Mouse (Mus musculus) retina, postnatal 7 days (tissue): ENCODE results near the gene Sacs.

Experiments used
- DNase-seq: peaks from one replicate; pipeline ENCODE4 v3.0.0-alpha.2; 2012; ENCODE audit warnings: low read depth, low spot score

Gene Sacs

DNA sequence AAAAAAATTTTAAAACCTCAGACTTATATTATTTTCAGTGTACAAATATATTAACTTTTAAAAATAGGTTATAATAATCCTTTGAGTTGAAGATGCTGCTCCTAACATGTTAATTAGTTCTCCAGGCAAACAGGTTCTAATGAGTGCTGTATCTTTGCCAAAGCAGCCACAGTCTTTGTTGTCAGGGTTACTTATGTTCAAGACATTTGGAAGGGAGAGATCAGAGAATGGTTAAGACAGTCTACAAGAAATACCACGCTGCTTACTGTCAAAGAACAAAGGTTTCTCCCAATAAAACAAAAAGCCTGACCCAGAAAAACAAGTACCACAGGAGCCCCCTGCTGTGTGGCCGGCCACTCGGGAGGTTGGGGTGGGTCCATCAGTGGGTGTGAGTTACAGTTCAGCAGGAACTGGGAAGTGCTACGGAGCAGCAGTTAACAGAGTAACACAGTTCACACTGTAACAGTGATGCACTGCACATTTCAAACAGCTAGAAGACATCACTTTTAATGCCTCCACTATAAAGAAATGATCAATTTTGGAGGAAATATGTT, 98.9 kb downstream of the Sacs start:
- no peak for DNase-seq

DNA sequence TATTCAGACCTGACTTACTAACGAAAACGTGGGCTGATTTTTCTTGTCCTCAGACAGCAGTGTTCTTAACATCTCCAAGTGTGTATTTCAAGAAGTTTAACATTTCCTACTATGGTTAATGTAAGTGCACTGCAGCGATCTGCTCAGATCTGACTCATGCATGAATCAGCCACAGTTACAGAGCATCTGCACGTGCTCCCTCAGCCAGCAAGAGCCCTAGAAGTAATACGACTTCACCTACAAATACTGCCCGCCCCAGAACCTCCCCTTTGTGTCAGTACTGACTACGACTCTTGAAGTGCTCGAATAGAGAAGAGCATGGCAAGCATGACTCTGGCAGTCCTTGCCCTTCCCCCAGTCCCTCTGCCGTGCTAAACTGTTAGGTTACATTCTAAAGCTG, 100.5 kb downstream of the Sacs start:
- DNase-seq: no peak

GRCm38 (mm10) chr14:61242611-61243010, 104.4 kb downstream of the Sacs start:
- DNase-seq: no peak

GRCm38 (mm10) chr14:61246444-61246843, 108.2 kb downstream of the Sacs start:
- no peak for DNase-seq

DNA sequence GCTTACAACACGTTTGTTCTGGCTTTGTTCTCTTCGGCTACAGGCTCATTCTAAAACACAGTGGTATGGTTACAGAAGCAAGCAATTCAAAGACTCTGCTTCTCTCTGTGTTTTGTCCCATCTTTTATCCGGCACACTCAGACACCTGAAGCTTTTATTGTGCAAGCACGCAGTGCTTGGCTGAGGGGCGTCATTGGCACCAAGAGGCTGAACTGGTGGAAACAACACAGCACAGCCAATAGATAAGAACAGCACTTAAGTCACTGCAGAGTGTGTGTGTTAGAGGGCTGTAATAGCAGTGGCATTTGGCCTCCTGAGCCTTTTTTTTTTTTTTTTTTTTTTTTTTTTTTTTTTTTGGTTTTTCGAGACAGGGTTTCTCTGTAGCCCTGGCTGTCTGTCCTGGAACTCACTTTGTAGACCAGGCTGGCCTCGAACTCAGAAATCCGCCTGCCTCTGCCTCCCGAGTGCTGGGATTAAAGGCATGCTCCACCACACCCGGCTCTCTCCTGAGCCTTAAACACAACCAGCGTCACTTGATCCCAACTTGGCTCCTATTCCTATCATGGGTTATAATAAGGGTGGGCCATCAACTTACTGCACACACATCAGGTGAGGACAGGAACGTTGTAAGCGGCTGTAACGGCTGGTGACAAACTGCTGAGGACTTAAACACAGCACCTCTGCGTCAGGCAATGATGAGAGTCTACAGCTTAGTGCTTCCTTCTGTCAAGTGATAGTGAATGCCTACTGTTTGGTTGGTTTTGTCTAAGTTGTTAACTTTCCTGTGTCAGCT, 114.5 kb downstream of the Sacs start:
- no peak for DNase-seq

- DNase-seq: no peak
Measured at GRCm38 (mm10) chr14:61258352-61258751, 120.1 kb downstream of the Sacs start, which contains the start of gene Sgcg. Gene Sgcg, minus strand, starts transcription at chr14:61258490.

- no peak for DNase-seq
Measured at GRCm38 (mm10) chr14:61259084-61259483, 120.8 kb downstream of the Sacs start.

DNA sequence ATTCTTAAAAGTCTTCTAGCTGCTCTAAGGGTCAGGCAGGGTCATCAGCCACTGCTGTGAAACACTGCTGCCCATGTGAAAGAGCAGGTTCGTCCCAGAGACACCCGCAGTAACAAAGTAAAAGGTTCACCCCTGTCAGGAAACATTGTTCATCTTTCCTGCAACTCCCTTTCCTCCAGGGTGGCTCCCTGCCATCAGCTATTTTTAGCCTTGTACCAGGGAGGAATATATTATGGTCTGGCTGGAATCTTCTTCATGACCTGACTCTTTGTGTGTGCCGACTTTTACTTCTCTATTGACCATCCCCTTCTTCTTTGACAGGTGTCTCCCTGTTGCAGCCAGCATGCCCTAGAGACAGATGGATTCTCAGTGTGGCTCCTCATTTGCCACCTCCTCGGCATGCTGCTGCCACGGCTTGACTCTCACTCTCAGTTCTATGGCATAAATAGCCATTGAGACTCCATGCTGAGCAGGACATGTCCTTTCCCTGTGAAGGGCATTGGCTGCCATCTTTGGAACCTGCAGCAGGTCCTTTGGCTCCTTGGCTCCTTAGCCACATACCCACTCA, 129.7 kb downstream of the Sacs start:
- no peak for DNase-seq

DNA sequence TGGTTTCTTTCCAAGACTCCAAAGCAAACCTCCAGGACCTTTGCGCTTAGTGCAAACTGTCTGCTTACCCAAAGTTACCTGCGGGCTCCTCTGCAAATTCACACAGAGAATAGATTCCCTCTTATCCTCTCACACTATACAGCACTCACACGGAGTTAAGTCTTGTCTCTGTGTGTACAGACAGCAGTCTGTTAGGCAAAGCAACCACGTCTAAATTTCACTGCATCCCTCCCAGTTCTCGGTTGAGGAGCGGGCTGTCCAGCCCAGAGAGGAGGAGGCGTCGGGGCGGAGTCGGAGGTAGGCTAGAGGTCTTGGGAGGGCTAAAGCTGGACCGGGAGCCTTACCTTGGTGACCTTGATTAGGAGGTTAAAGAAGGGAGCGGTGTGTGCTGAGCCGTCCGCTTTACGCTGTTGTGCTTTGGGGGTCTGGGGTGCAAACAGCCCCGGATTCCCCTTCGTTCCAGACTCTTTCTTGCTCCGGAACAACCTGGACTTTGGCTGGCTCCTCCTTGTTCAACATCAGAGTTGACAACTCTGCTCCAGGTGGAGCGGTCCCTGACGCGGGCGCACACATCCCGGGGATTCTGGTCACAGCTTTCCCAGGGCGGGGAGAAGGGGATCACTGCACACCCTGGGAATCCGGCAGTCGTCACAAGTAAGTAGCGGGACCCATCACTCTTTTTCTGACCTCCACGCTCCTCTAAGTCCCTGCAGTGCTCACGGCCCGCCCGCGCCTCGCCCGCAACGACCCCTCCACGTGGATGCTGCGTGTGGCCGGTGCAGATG, 136.3 kb downstream of the Sacs start:
- no peak for DNase-seq

- DNase-seq: peak; percentile 14
Measured at GRCm38 (mm10) chr14:61277285-61277684, 139.0 kb downstream of the Sacs start.

DNA sequence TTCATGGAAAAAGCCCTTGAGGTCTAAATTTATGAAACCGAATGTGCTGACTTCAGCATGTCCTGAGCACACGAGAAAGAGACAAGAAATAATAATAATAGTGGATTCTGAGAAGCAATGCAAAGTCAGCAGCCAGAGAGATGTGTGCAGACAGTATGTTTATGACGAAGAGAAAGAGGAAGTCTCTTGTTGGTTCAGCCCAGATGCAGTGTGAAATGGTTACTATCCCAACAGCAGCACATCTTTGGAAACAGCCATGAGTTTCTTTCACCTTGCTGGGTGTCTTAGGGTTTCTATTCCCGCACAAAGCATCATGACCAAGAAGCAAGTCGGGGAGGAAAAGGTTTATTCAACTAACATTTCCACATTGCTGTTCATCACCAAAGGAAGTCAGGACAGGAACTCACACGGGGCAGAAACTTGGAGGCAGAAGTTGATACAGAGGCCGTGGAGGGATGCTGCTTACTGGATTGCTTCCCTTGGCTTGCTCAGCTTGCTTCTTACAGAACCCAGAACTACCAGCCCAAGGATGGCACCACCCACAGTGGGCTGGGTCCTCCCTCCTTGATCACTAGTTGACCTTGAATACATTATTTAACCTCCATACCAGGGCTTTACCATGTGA, 140.5 kb downstream of the Sacs start:
- DNase-seq: no peak

GRCm38 (mm10) chr14:61288606-61289286, 150.5 kb downstream of the Sacs start:
- no peak for DNase-seq
